Mouse (Mus musculus) 3134 (cell line): Measurements from ENCODE around the gene Unc5b.
"Not testable (repeated sequence)": the region's sequence is repeated elsewhere in the genome, so short reads cannot be mapped to it uniquely, and the experiment has no call there.

ENCODE experiments used
- DNase-seq: peaks from one replicate; pipeline ENCODE4 v3.0.0-alpha.2; 2011; ENCODE audit warnings: low spot score; ENCODE audit not compliant: insufficient read length; ENCODE audit errors: extremely low read depth

The Unc5b gene

GRCm38 (mm10) chr10:60831379-60831778 is at the start of gene Unc5b:
TSS of gene Unc5b (minus strand) at chr10:60831581.
- DNase-seq: peak; percentile 95

DNA sequence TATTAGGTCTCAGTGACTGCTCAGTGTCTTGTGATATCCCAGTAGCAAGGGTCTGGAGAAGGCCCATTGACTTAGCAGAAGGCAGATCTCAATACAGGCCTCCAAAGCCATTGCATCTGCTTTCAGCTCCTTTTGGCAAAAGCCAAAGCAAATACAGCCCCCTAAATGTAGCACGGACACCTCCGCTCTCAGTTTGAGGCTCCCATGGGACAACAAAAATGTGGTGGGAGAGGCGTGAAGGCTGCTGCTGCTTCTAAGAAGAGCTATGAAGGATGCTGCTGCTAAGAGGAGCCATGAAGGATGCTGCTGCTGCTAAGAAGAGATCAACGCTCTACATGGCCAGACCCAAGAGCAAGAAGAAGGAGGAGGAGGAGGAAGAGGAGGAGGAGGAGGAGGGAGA is 48.4 kb upstream of the Unc5b start:
- DNase-seq: no peak

DNA sequence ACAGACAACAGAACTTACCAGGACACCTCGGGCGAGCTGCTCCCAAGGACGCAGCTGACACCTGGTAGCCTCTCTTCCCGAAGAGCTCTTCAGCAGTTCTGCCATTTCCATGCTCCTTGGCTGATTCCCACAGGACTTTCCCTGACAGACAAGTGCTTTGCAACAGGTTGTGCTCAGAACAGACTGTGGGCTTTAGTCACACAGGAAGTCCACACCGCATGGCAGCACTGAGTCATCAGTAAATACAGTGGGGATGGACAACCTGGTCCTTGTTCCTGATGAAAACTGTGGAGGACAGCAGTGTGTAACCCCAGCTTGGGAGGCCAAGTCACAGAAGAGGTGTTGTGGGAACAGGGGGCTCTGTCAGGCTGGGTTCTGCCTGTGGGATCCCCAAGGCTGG is 45.7 kb upstream of the Unc5b start:
- peak; percentile 61 for DNase-seq

DNA sequence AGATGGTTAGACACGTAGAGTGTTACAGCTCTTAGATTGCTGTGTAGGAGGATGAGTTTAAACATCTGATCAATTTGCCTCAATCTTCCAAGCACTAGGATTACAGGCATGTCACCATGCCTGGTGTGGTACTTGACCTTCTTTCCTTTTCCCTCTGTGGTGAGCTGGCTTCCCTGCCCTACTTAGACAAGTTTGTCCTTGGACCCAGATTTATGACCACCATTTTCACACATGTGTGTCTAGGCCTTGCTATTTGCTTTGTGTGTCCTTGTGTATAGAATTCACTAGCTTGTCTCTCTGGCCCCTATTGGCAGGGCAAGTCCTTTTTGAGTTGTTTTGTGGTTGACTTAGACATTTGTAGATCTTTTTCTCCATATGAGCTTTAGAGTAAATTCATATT is 43.6 kb upstream of the Unc5b start:
- no peak for DNase-seq

- DNase-seq: no peak
These were observed 31.9 kb upstream of the Unc5b start for GRCm38 (mm10) chr10:60863318-60863717.

GRCm38 (mm10) chr10:60862477-60863293 is 31.3 kb upstream of the Unc5b start:
- DNase-seq: no peak

GRCm38 (mm10) chr10:60845271-60845670 is 13.9 kb upstream of the Unc5b start:
- DNase-seq: not testable (repeated sequence)

GRCm38 (mm10) chr10:60838816-60839215 is 7.4 kb upstream of the Unc5b start:
- DNase-seq: no peak

DNA sequence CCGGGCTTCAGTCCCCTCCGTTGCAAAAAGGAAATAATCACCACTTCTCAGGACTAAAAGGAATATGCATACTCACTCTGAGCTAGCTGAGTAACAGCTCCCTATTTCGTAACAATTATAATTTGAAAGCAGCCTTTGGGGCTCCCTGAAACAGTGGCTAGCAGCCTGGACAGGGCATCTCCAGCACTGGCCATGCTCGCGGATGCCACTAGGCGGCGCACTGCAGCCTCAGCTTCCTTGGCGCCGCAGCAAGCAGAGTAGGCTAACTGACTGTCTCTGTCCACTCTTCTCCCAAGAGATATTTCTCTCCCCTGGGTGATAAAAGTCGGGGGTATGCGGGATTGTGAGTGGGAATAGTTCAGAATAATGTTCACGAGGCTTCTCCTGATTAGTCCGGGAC is 3.6 kb upstream of the Unc5b start:
- DNase-seq: peak; percentile 72

DNA sequence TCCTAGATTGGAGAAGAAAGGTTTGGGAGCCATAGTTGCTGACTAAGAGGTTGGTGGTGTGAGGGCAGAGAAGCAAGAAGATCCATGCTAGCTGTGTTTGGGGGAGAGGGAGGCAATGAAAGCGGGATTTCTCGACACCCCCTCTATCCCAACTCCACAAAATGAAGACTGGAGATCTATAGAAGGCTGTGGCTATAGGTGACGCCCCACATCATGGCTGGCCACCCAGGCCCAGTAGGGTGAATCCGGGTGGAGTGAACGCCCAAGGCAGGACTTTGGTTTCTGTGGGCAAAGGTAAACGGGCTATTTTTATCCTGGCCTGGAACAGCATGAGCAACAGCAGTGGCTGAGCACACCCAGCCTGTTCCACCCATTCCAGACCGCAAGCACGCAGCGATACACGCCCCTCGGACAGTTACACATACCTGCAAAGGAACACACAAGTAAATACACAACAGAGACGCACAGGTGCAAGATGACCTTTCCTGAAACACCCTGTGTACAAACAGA is 1.3 kb upstream of the Unc5b start:
- DNase-seq: no peak

GRCm38 (mm10) chr10:60830556-60831350 is 628 bp downstream of the Unc5b start:
- DNase-seq: peak; percentile 68

GRCm38 (mm10) chr10:60830000-60830399 is 1.4 kb downstream of the Unc5b start:
- no peak for DNase-seq

GRCm38 (mm10) chr10:60829071-60829470 is 2.3 kb downstream of the Unc5b start:
- DNase-seq: no peak

GRCm38 (mm10) chr10:60827901-60828670 is 3.3 kb downstream of the Unc5b start:
- DNase-seq: no peak

GRCm38 (mm10) chr10:60827266-60827665 is 4.1 kb downstream of the Unc5b start:
- DNase-seq: no peak

GRCm38 (mm10) chr10:60826461-60827237 is 4.7 kb downstream of the Unc5b start:
- peak; percentile 75 for DNase-seq

- DNase-seq: no peak
These were observed 5.4 kb downstream of the Unc5b start for GRCm38 (mm10) chr10:60825955-60826354.

DNA sequence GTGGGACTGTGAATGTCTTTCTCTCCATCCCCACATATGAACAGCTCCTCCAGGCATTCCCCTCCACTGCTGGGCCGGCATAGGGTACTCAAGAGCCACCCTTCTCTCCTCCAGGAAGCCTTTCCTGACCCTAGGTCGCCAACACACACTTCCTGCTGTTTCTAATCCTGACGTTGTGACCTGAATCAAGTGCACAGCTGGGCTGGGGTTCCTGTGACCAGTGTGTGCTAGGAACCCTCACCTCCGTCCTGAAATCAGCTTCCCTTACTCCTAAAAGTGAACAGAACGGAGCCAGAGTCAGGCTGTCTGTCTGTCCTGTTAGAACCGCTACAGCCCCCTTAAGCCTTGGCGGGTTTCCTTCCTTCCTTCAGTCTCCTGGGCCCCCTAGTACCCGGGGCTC is 7.6 kb downstream of the Unc5b start:
- DNase-seq: no peak

DNA sequence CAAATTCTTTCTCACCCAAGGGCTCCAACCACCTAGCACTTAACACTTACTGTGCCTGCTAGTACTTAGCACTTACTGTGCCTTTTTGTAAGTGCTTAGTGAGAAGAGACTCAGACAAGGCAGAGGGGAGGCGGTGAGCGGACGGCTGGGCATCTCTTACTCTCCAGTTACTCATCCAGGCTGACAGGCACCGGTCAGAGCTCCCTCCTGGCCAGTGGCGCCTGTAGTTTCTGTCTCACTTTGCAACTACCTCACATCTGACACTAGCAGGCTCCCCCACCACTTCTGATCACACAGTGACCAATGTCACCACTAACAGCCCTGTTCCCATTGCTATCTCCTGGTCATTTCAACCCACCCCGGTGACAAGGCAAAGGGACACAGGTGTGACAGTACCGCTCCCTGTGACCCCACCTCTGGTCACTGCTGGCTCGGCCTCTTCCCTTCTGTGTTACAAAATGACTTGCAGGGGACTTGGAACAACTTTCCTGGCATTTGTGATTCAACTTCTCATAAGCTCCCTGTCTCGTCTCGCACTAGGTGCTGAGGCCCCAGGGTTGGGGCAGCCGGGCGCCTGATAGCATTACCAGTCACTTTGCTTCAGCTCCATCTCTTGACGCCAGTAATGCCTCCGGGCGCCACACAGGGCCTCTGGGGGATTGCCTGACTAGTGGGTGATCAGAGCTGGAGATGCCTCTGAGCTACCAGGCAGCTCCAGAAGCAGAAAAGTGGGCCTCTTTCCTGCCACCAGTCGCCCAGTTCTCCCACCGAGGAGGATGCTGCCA is 8.5 kb downstream of the Unc5b start:
- DNase-seq: peak; percentile 59
